Mouse (Mus musculus) left cerebral cortex, postnatal 25 days (tissue): ENCODE measurements at regions not wholly inside any gene's neighbourhood (a gene's known extent, or its start where the extent isn't known, plus 50 kb on each side); places are given as distances from the start of the nearest gene placed in this dataset.

ENCODE experiments used
- DNase-seq, 2 experiments: peaks; one replicate each; pipeline ENCODE4 v3.0.0; 2022; ENCODE audit warnings: low spot score in 2 of 2, mixed read lengths in 1 of 2
- intact Hi-C: fragments of 180-260 bp; cut with DNase I; formaldehyde crosslinking; loops from one replicate; pipeline ENCODE4 v1.15.1; 2025

DNA sequence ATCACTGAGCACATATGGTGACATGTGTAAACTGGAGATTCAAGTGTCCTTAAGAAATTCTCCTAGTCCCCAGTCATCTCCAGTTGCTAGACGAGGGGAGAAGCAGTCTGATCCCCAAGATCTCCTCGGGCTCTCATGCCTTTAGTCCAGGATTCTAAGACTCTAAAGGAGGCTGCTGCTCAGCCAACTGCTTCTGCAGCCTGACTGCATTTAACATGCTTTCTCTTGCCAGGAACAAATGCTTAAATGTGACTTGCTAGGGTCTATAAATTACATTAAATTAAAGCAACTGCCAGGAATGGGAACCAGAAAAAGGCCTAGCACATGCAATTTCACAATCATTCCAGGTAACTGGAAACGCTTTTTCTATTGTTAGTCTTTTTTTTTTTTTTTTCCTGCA, 599.8 kb upstream of the Gcfc2 start:
- peak in 1 of 2 experiments; percentile 10 for DNase-seq
- intact Hi-C loops = no loop called here

DNA sequence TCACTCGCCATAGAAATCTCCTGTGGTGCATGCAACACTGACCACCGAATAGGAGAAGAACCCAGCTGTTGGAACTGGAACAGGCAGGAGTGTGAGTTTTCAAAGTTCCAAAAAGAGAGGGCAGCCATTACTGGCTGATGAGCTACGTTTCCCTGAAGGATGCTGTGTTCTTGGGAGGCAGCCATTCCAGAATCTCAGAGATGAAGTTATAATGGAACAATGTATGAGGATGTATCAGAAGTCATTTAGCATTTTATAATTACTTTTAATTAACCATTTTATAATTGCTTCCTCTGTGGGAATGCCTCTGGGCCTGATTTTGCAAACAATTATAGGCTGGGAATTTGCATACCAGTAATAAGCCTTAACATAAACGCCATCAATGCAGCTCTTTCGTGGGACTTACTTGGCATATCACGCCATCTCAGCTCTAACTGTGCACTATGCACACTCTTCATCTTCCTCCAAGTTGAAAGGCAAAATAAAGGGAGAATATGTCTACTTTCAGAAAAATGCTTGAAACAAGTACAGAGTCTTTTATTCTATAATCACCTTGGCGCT, 559.4 kb upstream of the Gcfc2 start:
- intact Hi-C loops = no loop called here
- DNase-seq = no peak

DNA sequence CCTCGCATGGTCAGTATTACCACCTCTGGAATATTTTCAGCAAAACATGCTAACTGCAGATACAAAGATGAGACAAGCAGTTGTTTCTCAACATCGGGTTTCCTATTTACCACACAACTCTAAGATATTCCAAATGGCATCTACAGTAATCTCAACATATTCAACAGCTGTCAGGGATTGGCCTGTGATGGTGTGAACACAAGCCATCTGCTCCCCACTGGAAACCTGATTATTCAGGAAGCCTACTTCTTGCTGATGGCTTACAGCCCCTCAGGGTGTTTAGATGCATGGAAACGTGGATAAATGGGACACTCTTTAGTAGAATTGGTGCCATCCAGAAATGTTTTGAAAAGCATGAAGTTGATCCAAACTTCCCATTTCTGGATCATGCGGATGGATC, 535.0 kb upstream of the Gcfc2 start:
- intact Hi-C loops = no loop called here

DNA sequence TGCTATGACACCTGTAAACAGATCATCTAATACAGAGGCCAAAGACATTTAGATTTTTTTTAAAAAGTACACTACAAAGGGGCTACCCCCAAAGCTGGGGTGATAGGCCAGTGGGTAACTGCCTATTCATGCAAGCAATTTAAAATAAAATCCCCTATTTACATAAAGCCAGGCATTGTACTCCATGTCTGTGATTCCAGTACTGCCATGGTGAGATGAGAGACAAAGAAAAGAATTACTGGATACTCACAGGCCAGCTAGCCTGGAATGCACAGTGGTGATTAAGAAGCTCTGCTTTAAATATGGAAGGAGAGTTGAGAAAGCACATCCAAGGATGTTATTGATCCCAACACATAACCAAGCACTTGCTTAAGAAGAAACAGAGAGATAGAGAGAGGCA, 520.3 kb upstream of the Gcfc2 start:
- intact Hi-C loops = no loop called here
- DNase-seq = no peak

More for the DNA sequence above, 535.0 kb upstream of the Gcfc2 start:
- peak in 1 of 2 experiments; percentile 23 for DNase-seq

DNA sequence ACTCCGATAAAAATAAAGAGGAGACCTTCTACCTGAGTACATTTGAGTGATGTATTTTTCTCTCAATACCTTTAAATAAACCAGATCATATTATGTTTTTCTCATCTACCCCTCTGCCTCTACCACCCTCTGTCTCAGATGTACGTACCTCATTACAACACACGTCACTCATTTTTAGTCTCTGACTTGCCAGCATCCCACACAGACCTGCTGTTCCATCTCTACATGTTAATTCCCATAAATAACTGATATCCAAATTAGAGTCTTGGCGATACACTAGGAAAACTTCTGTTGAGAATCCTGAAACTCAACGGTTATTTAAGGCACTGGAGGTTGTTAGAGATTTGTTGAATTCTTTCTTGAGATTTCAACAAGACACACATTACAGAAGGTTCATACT, 509.9 kb upstream of the Gcfc2 start:
- intact Hi-C loops = loop anchor here (1.0 to 2.0 kb wide), 2 partner anchors 28 to 551 kb away; no protein-coding TSS in a partner anchor
- DNase-seq = peak; percentile 51 to 91

DNA sequence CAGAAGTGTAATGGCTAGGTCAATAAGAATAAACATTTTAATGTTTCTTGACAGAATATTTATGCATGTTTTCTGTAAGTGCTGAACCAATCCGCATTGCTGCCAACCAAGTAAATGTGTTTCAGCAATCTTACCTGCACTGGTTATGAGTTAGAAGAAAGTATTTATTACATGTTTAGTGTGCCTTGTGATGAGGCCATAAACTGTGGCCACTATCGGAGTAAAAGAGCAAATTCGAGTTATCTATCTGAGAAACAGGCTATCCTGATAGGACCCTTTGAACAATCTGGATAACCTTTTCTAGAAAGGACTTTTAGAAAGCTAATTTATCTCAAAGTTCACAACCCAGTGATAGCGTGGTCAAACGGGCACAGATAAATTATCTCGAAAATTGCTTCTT, 488.7 kb upstream of the Gcfc2 start:
- intact Hi-C loops = no loop called here
- DNase-seq = no peak

DNA sequence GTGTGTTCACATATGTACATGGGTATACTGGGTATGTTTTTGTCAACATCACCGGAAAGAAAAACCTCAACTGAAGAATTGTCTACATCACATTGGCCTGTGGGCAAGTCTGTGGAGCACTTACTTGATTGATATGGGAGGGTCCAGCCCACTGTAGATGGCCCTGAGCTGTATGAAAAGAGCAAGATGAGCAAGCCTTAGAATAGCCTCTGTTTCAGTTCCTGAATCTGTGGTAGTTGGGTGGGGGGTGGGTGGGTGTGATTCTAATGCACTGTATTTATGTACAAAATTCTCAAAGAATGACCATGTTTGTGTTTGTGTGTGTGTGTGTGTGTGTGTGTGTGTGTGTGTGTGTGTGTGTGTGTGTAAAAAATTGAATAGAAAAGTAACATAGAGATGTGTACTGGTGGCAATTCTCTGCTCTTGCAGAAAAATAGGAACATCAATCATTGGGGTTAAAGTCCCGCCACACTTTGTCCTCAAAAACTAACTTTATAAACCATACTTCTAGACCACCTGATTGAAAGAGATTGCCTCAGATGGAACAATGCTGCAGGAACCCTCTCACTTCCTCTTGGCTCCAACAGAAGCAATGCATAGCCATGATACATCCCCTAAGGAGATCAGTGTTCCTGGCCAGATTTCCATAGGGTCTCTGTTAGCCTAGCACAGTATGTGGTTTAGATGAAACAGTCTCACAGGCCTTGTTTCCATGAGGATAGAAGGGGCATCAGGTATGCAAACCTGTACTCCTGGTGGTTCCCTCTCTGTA, 484.3 kb upstream of the Gcfc2 start:
- no peak for DNase-seq
- intact Hi-C loops = no loop called here

DNA sequence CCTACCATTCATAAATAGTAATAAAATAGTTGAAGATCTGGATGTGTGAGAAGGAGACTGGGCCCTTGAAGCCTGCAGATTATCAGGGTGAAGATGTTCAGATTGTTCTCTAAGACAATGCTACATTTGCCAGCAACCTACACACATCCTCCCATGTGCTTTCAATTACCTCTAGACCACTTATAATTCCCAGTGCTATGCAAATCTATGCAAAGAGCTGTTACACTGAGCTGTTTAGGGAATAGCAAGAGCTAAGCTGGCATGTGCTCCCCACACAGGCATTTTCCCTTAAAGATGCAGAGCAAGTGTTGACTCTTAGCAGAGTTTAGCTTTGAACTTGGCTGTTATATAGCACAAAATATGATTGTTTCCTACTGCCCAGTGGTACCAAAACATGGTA, 482.1 kb upstream of the Gcfc2 start:
- DNase-seq = peak in 1 of 2 experiments; percentile 73

DNA sequence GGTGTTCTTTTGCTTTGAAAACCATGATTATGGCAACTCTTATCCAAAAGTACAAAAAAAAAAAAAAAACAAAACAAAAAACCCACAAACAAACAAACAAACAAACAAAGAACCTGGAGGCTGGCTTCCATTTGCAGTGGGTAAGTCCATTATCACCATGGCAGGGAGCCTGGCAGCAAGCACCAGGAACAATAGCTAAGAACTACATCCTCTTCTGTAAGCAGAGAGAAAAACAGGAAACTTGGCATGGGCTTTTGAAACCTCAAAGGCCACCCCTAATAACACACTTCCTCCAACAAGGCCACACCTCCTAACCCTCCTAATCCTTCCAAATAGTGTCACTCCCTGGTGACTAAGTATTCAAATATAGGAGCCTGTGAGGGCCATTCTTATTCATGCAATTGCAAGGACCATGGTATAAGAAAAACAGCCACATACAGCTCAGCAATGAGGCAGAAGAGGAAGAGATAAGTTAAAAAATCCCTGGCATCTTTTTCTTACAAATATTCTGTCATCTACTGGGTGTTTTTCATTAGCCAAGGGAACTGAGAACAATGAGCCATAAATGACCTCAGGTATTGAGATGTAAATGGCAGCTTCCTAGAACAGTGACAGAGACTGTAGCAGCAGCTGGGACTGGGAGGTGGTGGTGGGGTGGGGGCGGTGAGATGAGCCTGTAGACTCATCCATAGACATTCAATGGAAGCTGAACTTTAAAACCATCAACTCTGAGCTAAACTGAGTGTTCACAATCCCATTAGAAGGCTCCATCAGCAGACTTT, 477.3 kb upstream of the Gcfc2 start:
- DNase-seq = no peak
- intact Hi-C loops = no loop called here

More for the DNA sequence above, 482.1 kb upstream of the Gcfc2 start:
- intact Hi-C loops = loop anchor here (1.0 kb wide), 1 partner anchor 28 kb away; no protein-coding TSS in a partner anchor

DNA sequence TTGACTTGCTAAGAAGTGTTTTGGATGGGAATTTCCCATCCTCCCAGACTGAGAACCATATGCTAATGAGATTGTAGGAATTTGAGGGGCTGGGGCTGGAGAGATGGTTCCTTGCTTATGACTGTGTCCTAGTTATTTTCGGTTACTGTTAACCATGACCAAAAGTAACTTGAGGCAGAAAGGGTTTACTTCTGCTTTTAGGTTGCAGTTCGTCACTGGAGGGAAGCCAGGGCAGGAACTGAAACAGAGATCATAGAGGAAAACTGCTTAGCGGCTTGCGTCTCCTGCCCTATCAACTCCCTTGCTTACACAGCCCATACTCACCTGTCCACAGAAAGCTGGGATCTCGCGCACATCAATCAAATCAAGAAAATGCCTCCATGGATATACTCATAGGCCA, 475.8 kb upstream of the Gcfc2 start:
- no peak for DNase-seq
- intact Hi-C loops = no loop called here

DNA sequence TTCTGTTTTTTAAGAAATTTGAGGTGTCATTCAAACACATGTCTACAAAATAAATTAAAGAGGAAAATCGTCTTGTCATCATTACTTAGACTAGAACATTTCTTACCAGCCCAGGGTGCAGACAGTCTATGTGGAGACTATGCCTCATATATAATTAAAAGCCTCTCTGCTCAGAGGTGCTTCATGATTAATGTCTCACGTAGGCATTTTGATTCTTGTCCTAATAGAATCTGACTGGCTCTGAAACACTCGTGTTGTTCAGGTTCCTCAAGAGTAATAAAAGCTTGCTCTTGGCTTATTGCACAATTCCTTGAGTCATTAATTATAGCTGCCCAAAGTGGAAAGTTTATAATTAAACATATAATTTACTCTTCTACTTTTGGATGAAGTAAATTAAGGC, 475.1 kb upstream of the Gcfc2 start:
- DNase-seq = no peak
- intact Hi-C loops = no loop called here

DNA sequence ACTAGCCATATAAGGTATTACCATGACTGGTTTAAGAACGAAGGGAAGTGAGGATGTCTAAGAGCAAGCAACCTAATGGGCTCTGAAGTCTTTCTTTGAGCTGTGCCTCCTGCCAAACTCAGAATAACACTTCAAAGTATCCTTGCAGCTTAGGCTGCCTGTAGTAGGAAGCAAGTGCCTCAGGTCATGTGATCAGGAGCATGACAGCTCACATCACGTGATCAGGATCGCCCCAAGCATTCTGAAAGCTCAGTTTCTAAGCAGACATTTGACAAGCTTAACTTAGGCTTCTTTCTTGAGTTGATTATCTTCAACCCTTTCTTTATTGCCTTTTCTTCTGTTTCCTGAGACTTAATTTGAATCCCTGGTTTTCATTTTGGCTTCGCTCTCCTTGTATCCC, 462.4 kb upstream of the Gcfc2 start:
- intact Hi-C loops = no loop called here
- DNase-seq = no peak

DNA sequence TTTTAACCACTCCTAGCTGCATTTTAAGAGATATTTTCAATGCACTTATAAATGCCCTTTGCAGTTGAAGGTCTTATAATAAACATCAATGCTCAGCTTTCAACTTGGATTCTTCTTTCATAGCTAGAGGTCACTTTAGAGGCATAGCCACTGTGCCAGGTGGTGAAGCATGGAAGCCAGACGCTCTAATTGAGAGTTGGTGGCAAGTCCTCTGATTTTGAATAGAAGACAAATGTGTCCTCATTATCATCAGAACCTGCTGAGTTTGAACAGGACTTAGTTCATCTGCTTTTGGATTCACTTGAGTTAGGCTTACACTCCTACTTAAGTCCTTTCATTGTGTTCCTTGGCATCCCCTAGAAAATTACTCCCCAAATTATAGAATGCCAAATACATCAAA, 459.0 kb upstream of the Gcfc2 start:
- intact Hi-C loops = no loop called here
- no peak for DNase-seq

DNA sequence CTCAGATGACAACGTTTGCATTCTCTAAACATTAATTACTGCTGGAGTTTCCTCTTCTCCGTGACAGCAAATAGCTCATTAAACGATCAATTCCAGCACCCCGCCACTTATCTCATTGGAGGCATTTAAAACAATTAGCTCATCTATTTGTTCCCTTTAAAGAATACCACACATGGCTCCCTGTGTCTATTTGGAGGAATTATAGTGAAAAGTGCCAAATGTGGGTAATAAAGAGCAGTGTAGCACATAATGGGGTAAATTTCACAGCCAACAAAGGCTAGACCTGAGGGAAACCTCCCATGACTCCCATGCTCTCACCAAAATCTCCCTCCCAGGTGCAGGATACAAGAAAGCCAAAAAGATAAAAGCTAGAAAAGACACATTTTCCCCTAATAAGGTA, 456.9 kb upstream of the Gcfc2 start:
- intact Hi-C loops = no loop called here
- no peak for DNase-seq

DNA sequence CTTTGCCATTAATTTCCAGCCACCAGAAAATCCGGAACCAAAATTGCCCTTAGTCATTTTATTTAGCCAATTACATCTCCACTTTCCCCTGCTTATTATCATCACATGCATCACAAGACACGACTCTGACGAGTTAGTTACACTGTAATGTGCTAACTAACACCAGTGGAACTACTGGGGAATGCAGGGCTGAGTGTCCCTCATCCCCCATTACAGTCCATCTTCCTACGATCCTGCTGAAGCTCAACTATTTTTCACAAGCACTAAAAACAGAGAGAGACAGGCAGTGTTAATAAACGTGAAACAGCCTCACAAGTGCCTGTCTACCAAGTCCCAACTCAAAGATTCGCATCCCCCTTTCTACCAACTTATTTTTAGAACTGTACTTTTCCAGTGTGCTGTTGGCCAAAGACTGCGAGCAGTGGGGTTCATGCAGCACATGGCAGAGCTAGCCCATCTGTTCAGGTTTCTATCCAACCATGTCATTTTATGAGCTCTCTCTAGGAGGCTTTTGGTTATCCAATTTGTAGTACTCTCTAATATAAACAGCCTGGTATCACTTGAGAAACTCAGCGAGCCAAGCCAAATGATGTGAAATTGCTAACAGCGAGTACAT, 452.0 kb upstream of the Gcfc2 start:
- intact Hi-C loops = no loop called here
- peak; percentile 17 to 62 for DNase-seq

DNA sequence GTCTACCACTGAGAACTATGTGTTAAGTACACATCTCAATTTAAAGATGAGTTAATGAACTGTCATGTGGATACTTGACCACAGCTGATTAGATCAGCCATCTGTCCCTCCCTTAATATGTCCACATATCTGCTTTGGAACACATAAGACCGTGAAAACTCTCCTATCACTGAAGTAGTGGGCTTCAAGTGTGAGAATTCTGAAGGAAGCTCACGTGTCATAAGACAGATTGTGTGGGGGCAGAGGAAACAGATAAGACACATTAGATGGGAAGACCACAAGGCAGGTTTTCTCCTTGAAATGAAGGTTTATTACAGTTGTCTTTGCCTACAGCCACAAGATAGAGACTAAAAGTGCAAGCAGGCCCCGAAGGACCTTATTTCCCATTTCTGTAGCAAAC, 451.0 kb upstream of the Gcfc2 start:
- intact Hi-C loops = no loop called here
- DNase-seq = peak; percentile 10 to 59

DNA sequence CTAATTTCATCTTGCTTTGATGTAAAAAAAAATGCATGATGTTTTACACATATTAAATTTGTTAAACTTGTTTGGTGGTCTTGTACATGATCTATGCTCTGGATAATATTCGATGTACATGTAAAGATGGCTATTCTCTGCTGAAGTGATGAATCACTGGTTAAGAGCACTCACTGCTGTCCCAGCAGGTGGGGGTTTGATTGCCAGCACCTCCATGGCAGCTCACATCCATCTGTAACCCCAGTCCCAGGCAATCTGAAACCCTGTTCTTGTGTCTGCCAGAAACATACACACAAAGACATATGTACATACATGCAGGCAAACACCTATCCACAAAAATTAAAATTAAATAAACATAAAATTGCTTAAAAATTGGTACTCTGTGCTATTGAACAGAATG, 448.7 kb upstream of the Gcfc2 start:
- no peak for DNase-seq

DNA sequence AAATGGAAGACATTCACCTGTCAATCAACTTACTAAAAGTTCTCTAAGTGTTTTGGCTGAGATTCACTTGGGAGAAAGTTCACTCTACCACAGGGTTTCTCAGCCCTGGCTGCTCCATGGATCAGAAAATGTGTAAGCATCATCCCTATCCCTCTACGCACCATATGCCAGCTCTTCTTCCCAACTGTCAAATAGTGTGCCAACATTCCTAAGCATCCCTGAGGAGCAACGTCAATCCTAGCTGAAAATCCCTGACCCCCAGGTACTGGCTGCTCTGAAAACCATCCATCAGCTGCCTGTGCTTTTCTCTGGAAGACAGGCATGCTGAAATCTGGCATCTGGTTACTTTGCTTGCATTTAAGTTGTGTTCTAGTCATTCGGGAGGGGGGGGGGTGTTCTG, 436.5 kb upstream of the Gcfc2 start:
- intact Hi-C loops = no loop called here
- DNase-seq = peak in 1 of 2 experiments; percentile 11

More for the DNA sequence above, 448.7 kb upstream of the Gcfc2 start:
- intact Hi-C loops = no loop called here

DNA sequence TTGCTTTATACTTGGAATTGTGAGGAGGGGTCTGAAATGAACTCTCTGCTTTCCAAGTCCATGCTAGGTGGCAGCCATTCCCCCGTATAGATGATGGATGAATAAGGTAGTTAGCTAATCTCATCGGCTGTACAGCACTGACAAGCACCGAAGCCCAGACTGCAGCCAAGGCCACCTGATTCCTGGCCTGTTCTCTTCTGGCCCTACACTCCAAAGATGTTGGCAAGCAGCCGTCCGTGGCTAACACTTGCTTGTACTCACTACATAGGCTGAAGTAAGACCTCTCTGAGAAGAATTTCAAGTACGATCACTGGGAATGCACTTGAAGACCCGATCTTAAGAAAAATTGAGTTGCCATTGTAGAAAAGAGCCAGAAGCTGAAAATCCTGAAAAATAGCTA, 427.2 kb upstream of the Gcfc2 start:
- intact Hi-C loops = no loop called here
- DNase-seq = no peak

DNA sequence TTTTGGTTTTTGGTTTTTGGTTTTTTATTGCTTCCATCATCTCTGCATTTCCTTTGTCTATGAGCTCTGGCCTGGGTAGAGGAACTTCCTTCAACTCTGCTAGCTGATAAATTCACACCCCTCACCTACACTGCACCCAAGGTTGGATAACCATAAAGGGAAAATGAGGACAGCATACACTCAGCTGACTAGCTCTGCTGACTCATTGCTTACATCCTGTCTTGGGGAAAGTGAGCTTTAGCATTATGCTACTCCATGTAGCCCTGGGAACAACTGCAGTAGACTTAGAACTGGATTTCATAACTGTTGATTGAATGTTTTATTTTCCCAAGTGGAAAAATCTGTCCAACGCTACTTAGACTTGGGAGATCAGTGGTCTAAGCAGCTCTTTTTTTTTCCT, 406.3 kb upstream of the Gcfc2 start:
- peak in 1 of 2 experiments; percentile 59 for DNase-seq
- intact Hi-C loops = no loop called here
